Mouse (Mus musculus): ENCODE results near the gene Dennd1c. TPM values are rescaled to one million over a fixed set of nuclear protein-coding genes. Genes with fewer than 3 reads are reported as not detected.
A peak's percentile ranks its signal among the peaks of the same experiment; 100 is the strongest.
"Not testable (repeated sequence)": the region's sequence is repeated elsewhere in the genome, so short reads cannot be mapped to it uniquely, and the experiment has no call there.

Gene Dennd1c
- polyA plus RNA-seq, 1 experiment, result not detected

GRCm38 (mm10) chr17:57061069-57061468 is 17.2 kb downstream of the Dennd1c start:
- Histone ChIP-seq H3K27ac (ENCODE audit: insufficient read depth, low read depth, low read length) (no peak overlapping the region), H3K4me3 (ENCODE audit: insufficient read depth, low read depth, low read length) (no peak overlapping the region), H3K4me1 (ENCODE audit: control insufficient read depth, insufficient read depth, low read length) (peaks cover 17% of the 10 kb centered on the region)
- whole genome bisulfite sequencing, result 41% methylated on average over 10 of the region's 10 CpGs
- TF ChIP-seq POLR2A (IDR thresholded peaks at IDR 0.05; ENCODE audit: insufficient read depth, low read depth, low read length), result no peak
- no peak for TF ChIP-seq CTCF (IDR thresholded peaks at IDR 0.05; ENCODE audit: insufficient read depth, low read depth, low read length)

GRCm38 (mm10) chr17:57060231-57060801 is 18.0 kb downstream of the Dennd1c start:
- WGBS, result under 1% methylated on average over 44 of the region's 44 CpGs
- Histone ChIP-seq H3K27ac (ENCODE audit: insufficient read depth, low read depth, low read length) (peak overlapping the region; percentile 73), H3K4me3 (ENCODE audit: insufficient read depth, low read depth, low read length) (peak overlapping the region; percentile 83), H3K4me1 (ENCODE audit: control insufficient read depth, insufficient read depth, low read length) (peaks cover 17% of the 10 kb centered on the region)
- TF ChIP-seq CTCF (IDR thresholded peaks at IDR 0.05; ENCODE audit: insufficient read depth, low read depth, low read length), result peak; percentile 65
- peak; percentile 23; the same call in 1 of the 2 replicates for TF ChIP-seq POLR2A (IDR thresholded peaks at IDR 0.05; ENCODE audit: insufficient read depth, low read depth, low read length)

GRCm38 (mm10) chr17:57059486-57059977 is 18.8 kb downstream of the Dennd1c start, which contains the start of gene Slc25a23:
TSS of gene Slc25a23 (minus strand) at chr17:57059863.
- under 1% methylated on average over 26 of the region's 45 CpGs for WGBS
- Histone ChIP-seq H3K4me1 (ENCODE audit: control insufficient read depth, insufficient read depth, low read length) (peaks cover 19% of the 10 kb centered on the region), H3K4me3 (ENCODE audit: insufficient read depth, low read depth, low read length) (peak within 1 kb of the TSS; percentile 83), H3K27ac (ENCODE audit: insufficient read depth, low read depth, low read length) (peak within 1 kb of the TSS; percentile 89)
- TF ChIP-seq CTCF (IDR thresholded peaks at IDR 0.05; ENCODE audit: insufficient read depth, low read depth, low read length) (no peak), POLR2A (IDR thresholded peaks at IDR 0.05; ENCODE audit: insufficient read depth, low read depth, low read length) (no peak; the same call in 1 of the 2 replicates)

- H3K4me1 ChIP-seq (ENCODE audit: control insufficient read depth, insufficient read depth, low read length), result peaks cover 21% of the 10 kb centered on the region
- peak within 1 kb of the TSS; percentile 83 for H3K4me3 ChIP-seq (ENCODE audit: insufficient read depth, low read depth, low read length)
- WGBS, result under 1% methylated on average over 18 of the region's 22 CpGs
- no peak for TF ChIP-seq POLR2A (IDR thresholded peaks at IDR 0.05; ENCODE audit: insufficient read depth, low read depth, low read length)
- TF ChIP-seq CTCF (IDR thresholded peaks at IDR 0.05; ENCODE audit: insufficient read depth, low read depth, low read length), result no peak
- peak within 1 kb of the TSS; percentile 89 for H3K27ac ChIP-seq (ENCODE audit: insufficient read depth, low read depth, low read length)
These were observed 19.3 kb downstream of the Dennd1c start, which contains the start of gene Crb3 for GRCm38 (mm10) chr17:57058891-57059485. TSS of gene Crb3 (plus strand) at chr17:57059105.

GRCm38 (mm10) chr17:57056246-57056645 is 22.1 kb downstream of the Dennd1c start:
- 86% methylated on average over 3 of the region's 3 CpGs for WGBS
- Histone ChIP-seq H3K4me1 (ENCODE audit: control insufficient read depth, insufficient read depth, low read length) (peaks cover 13% of the 10 kb centered on the region), H3K4me3 (ENCODE audit: insufficient read depth, low read depth, low read length) (no peak overlapping the region), H3K27ac (ENCODE audit: insufficient read depth, low read depth, low read length) (no peak overlapping the region)
- TF ChIP-seq CTCF (IDR thresholded peaks at IDR 0.05; ENCODE audit: insufficient read depth, low read depth, low read length) (no peak), POLR2A (IDR thresholded peaks at IDR 0.05; ENCODE audit: insufficient read depth, low read depth, low read length) (no peak)

- not testable (repeated sequence) for H3K4me1 ChIP-seq (ENCODE audit: control insufficient read depth, insufficient read depth, low read length); H3K27ac ChIP-seq (ENCODE audit: insufficient read depth, low read depth, low read length); H3K4me3 ChIP-seq (ENCODE audit: insufficient read depth, low read depth, low read length)
- WGBS, result 90% methylated on average over 4 of the region's 4 CpGs
These were observed 26.6 kb downstream of the Dennd1c start for GRCm38 (mm10) chr17:57051679-57052078.

- 91% methylated on average over 3 of the region's 3 CpGs for WGBS
- H3K4me1 ChIP-seq (ENCODE audit: control insufficient read depth, insufficient read depth, low read length), result peaks cover 2% of the 10 kb centered on the region; the same call in 1 of the 2 replicates
- H3K4me3 ChIP-seq (ENCODE audit: insufficient read depth, low read depth, low read length), result no peak overlapping the region
- TF ChIP-seq POLR2A (IDR thresholded peaks at IDR 0.05; ENCODE audit: insufficient read depth, low read depth, low read length), result no peak
- TF ChIP-seq CTCF (IDR thresholded peaks at IDR 0.05; ENCODE audit: insufficient read depth, low read depth, low read length), result no peak
- H3K27ac ChIP-seq (ENCODE audit: insufficient read depth, low read depth, low read length), result no peak overlapping the region
These were observed 29.5 kb downstream of the Dennd1c start for GRCm38 (mm10) chr17:57048816-57049215.

GRCm38 (mm10) chr17:57047406-57047805 is 30.9 kb downstream of the Dennd1c start:
- no peak for TF ChIP-seq CTCF (IDR thresholded peaks at IDR 0.05; ENCODE audit: insufficient read depth, low read depth, low read length)
- no peak for TF ChIP-seq POLR2A (IDR thresholded peaks at IDR 0.05; ENCODE audit: insufficient read depth, low read depth, low read length)
- no peak overlapping the region for H3K4me3 ChIP-seq (ENCODE audit: insufficient read depth, low read depth, low read length)
- no peak overlapping the region for H3K27ac ChIP-seq (ENCODE audit: insufficient read depth, low read depth, low read length)
- H3K4me1 ChIP-seq (ENCODE audit: control insufficient read depth, insufficient read depth, low read length), result peaks cover 8% of the 10 kb centered on the region
- WGBS, result 61% methylated on average over 5 of the region's 5 CpGs

- no peak within 1 kb of the TSS for H3K27ac ChIP-seq (ENCODE audit: insufficient read depth, low read depth, low read length)
- 75% methylated on average over 8 of the region's 8 CpGs for WGBS
- TF ChIP-seq POLR2A (IDR thresholded peaks at IDR 0.05; ENCODE audit: insufficient read depth, low read depth, low read length), result no peak
- no peak for TF ChIP-seq CTCF (IDR thresholded peaks at IDR 0.05; ENCODE audit: insufficient read depth, low read depth, low read length)
- peaks cover 8% of the 10 kb centered on the region for H3K4me1 ChIP-seq (ENCODE audit: control insufficient read depth, insufficient read depth, low read length)
- no peak within 1 kb of the TSS for H3K4me3 ChIP-seq (ENCODE audit: insufficient read depth, low read depth, low read length)
These were observed 36.8 kb downstream of the Dennd1c start, which contains the start of gene Slc25a41 for GRCm38 (mm10) chr17:57041554-57041953. TSS of gene Slc25a41 (minus strand) at chr17:57041654.
